Mouse (Mus musculus): ENCODE data around the gene Nhsl1.

GRCm38 (mm10) chr10:18352937-18353336 lies 34.2 kb downstream of the Nhsl1 start:
- TF ChIP-seq CTCF (IDR thresholded peaks at IDR 0.05; ENCODE audit: extremely low read depth, insufficient read length, insufficient replicate concordance, low read depth, low read length) (no peak), POLR2A (IDR thresholded peaks at IDR 0.05; ENCODE audit: low read depth, low read length) (no peak)
